Mouse (Mus musculus): Measurements from ENCODE around the gene Tfap2a.

DNA sequence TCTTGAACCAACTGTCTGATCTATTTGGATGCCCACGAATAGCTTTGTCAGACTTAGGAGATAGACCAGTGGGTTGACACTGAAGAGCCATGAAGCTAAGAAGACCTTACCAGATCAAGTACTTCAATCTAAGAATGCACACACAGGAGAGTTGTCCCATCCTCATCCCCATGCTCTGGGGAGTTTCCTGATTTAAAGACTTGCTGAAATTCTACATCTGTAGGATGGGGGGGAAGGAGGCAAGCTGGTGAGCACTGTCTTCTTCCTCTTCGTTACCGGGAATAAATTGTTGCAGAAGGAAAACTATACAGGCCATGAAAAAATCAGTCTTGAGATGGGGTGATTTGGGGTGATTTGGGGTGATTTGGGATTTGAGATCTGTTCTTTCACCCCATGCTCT is 30.5 kb downstream of the Tfap2a start:
- TF ChIP-seq CTCF (conservative IDR thresholded peaks at IDR 0.05; ENCODE audit: low read length) (no peak), POU5F1 (IDR thresholded peaks at IDR 0.05; ENCODE audit: borderline replicate concordance, low read length) (no peak), NANOG (IDR thresholded peaks at IDR 0.05; ENCODE audit: borderline replicate concordance, low read length) (no peak)
